Mouse (Mus musculus) stomach, postnatal 0 days (tissue): ENCODE measurements around the gene Hist2h3c1. TPM values are rescaled to one million over a fixed set of nuclear protein-coding genes. Genes with fewer than 3 reads are reported as not detected.

Experiments
- ATAC-seq: fragments of 200-750 bp; cut with Nextera tagmentation; 2 replicates; pipeline ENCODE4 v1.8.0; 2017; ENCODE audit not compliant: low FRiP score, low TSS enrichment
- DNase-seq: peaks from one replicate; pipeline ENCODE4 v3.0.0-alpha.2; 2016; ENCODE audit warnings: low spot score
- H3K27ac ChIP-seq: fragments of 300-500 bp; sonication (generic); replicated peaks from 2 replicates; pipeline ENCODE4 v1.5.1; 2014; ENCODE audit warnings: mild to moderate bottlenecking, control low read depth
- H3K27me3 ChIP-seq: fragments of 300-500 bp; sonication (generic); 2 replicates; pipeline ENCODE4 v1.6.1; 2014; ENCODE audit warnings: low read length; ENCODE audit not compliant: control insufficient read depth, insufficient read depth
- H3K36me3 ChIP-seq: fragments of 300-500 bp; sonication (generic); 2 replicates; pipeline ENCODE4 v1.6.1; 2014; ENCODE audit warnings: low read length, mixed read lengths; ENCODE audit not compliant: control insufficient read depth, insufficient read depth
- H3K4me1 ChIP-seq: fragments of 300-500 bp; sonication (generic); replicated peaks from 2 replicates; pipeline ENCODE4 v1.6.1; 2014; ENCODE audit warnings: antibody characterized with exemption; ENCODE audit not compliant: control insufficient read depth, insufficient read depth
- H3K4me2 ChIP-seq: fragments of 300-500 bp; sonication (generic); replicated peaks from 2 replicates; pipeline ENCODE4 v1.6.1; 2014; ENCODE audit warnings: low read depth, mild to moderate bottlenecking, control low read depth, moderate library complexity
- H3K4me3 ChIP-seq: fragments of 300-500 bp; sonication (generic); 2 replicates; pipeline ENCODE4 v1.5.1; 2014; ENCODE audit warnings: low read depth, low read length, control low read depth
- H3K9ac ChIP-seq: fragments of 300-500 bp; sonication (generic); 2 replicates; pipeline ENCODE4 v1.6.1; 2014; ENCODE audit warnings: mild to moderate bottlenecking, low read length, control low read depth, mixed read lengths
- H3K9me3 ChIP-seq: fragments of 300-500 bp; sonication (generic); 2 replicates; pipeline ENCODE4 v1.6.1; 2016; ENCODE audit warnings: low read length; ENCODE audit not compliant: control insufficient read depth
- CTCF ChIP-seq: IDR thresholded peaks from 2 replicates; pipeline ENCODE4 v1.5.1; 2016; ENCODE audit warnings: antibody characterized with exemption, low read depth, mild to moderate bottlenecking, moderate library complexity
- EP300 ChIP-seq: optimal IDR thresholded peaks from 2 replicates; pipeline ENCODE3; 2016; ENCODE audit warnings: antibody characterized with exemption
- WGBS: fragments of 180-500 bp; shearing (Covaris S2); extraction: QIAGEN DNeasy Blood & Tissue Kit; methylation state at CpG from one replicate; pipeline ENCODE4 v1.1.7; 2014; 5-methylcytosine and 5-hydroxymethylcytosine counted together
- polyA plus RNA-seq: library from polyadenylated mRNA; unstranded; fragments of >200 nt; fragmentation: Nextera tagmentation; extraction: Ambion mirVana; gene quantifications from 2 replicates; pipeline ENCODE4 v1.2.1, GENCODE M21; 2015

The Hist2h3c1 gene
- polyA plus RNA-seq, 1 experiment from 2014 or later: 1.2 TPM

DNA sequence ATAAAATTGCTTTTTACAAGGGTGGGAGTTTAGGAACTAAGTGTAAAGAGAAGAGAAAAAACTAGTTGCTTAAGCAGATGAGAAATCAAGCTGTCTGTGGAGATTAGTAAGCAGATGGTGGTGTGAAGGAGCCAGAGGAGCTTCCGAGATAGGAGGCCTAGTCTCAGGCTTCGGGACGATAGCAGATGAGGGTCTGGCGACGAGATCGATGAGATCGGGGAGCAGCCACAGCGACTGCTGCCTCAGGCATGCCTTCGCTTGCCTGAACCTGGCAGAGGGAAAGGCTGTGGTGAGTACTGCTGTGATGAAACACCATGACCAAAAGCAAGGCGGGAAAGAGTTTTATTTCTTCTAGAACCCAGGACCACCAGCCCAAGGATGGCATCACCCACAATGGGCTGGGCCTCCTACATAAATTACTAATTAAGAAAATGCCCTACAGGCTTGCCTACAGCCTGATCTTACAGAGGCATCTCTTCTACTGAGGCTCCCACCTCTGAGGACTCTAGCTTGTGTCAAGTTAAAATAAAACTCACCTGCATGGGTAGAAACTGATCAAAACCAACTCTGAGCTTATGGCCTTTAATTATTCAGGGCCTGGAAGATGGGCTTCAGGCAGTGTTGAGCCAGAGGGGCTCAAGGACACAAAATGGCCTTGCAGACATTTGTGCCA, 8.3 kb downstream of the Hist2h3c1 start:
- Histone ChIP-seq H3K9me3 (no peaks in the 10 kb centered on the region), H3K9ac (no peak overlapping the region), H3K36me3 (no peaks in the 10 kb centered on the region), H3K4me1 (no peaks in the 10 kb centered on the region; the same call in 1 of the 2 replicates), H3K4me3 (no peak overlapping the region), H3K27me3 (no peaks in the 10 kb centered on the region), H3K27ac (no peak overlapping the region), H3K4me2 (no peak overlapping the region)
- ATAC-seq (no peak; the same call in 1 of the 2 replicates), DNase-seq (no peak)
- WGBS: 38% methylated on average over 10 of the region's 10 CpGs
- no peak for TF ChIP-seq CTCF
- no peak for TF ChIP-seq EP300

DNA sequence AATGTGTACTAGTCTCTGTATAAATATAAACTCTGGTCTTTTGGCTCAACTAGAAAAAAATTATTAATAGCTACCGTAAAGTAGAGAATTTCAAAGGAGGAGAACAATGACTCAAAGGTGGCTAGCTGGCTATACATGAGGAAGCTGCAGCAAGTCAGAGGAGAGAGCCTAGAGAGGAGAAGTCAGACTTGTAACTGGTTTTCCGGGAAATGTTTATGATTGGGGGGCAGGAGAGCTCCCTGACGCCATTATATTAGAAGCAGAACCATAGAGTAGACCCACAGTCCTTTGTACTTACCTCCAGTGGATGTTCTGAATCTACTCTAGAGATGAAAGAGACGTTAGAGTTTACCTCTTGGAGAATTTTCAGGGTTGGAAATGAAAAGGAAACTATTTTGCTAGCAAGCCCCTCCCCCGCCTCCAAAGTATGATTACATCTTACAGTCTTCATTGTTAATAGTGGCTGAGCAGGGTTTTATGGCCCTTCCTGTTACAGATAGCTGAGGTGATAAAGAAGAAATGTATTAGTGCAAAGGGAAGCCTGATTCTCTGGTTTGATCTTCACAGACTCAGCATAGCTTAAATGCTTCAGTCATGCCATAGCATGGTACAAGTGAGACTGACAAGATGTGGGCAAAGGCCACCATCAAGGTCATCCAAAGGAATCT, 9.6 kb downstream of the Hist2h3c1 start:
- no peaks in the 10 kb centered on the region for H3K27me3 ChIP-seq
- H3K27ac ChIP-seq: 0 out of 2 replicates have a peak overlapping the region, but pooled peaks have one; percentile 56
- DNase-seq (no peak), ATAC-seq (no peak; the same call in 1 of the 2 replicates)
- H3K36me3 ChIP-seq: no peaks in the 10 kb centered on the region
- no peak overlapping the region for H3K4me3 ChIP-seq
- TF ChIP-seq EP300 (no peak), CTCF (no peak)
- H3K9ac ChIP-seq: no peak overlapping the region
- H3K4me2 ChIP-seq: no peak overlapping the region
- no peaks in the 10 kb centered on the region for H3K9me3 ChIP-seq
- WGBS: 44% methylated on average over 5 of the region's 5 CpGs
- H3K4me1 ChIP-seq: no peaks in the 10 kb centered on the region; the same call in 1 of the 2 replicates

DNA sequence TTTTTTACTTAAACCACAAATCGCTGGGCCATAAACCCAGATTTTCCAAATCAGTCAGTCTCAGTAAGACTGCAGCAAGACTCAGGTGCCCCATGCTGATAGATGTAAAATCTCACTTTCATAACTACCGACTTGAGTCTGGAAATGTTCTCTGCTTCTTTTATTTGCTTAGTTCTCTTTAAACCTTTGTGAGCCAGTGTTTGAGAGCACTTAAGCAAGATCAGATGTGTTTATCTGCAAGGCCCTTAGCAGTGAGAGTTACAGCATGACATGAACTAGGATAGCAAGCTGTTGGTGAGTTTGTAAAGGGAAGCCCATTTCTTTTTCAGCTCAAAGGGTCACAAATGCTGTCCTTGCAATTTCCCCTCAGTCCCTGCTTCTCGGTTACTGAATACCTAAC, 10.7 kb downstream of the Hist2h3c1 start:
- DNase-seq (no peak), ATAC-seq (no peak)
- no peak overlapping the region for H3K9ac ChIP-seq
- peaks cover 2% of the 10 kb centered on the region; the same call in 1 of the 2 replicates for H3K4me1 ChIP-seq
- no peak overlapping the region for H3K4me2 ChIP-seq
- no peak overlapping the region for H3K4me3 ChIP-seq
- no peaks in the 10 kb centered on the region for H3K9me3 ChIP-seq
- TF ChIP-seq EP300 (no peak), CTCF (no peak)
- no peaks in the 10 kb centered on the region for H3K36me3 ChIP-seq
- H3K27me3 ChIP-seq: no peaks in the 10 kb centered on the region
- WGBS: 57% methylated on average over 3 of the region's 3 CpGs
- no peak overlapping the region for H3K27ac ChIP-seq

DNA sequence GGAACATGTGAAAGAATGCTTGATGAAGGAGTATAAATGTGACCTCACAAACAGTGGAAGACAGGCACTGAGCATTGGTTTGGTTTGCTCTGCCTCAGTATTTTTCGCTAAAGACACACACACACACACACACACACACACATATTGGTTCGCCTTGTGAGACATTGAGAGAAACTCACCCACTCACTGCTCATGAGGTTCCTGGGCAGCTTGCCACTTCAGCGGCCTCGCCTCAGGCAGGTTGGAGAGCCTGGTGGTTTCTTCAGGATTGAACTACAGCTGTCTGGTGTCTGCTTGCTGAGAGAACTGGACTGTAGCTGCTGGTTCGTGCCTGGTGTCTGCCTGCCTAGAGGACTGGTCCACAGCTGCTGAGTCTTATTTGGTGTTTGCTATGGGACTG, 13.7 kb downstream of the Hist2h3c1 start:
- 87% methylated on average over 5 of the region's 5 CpGs for WGBS
- Histone ChIP-seq H3K27me3 (no peaks in the 10 kb centered on the region), H3K9ac (no peak overlapping the region), H3K4me2 (no peak overlapping the region), H3K36me3 (no peaks in the 10 kb centered on the region), H3K9me3 (no peaks in the 10 kb centered on the region), H3K4me3 (no peak overlapping the region), H3K27ac (no peak overlapping the region), H3K4me1 (peaks cover 2% of the 10 kb centered on the region; the same call in 1 of the 2 replicates)
- no peak for TF ChIP-seq EP300
- TF ChIP-seq CTCF: no peak
- DNase-seq (no peak), ATAC-seq (no peak)

DNA sequence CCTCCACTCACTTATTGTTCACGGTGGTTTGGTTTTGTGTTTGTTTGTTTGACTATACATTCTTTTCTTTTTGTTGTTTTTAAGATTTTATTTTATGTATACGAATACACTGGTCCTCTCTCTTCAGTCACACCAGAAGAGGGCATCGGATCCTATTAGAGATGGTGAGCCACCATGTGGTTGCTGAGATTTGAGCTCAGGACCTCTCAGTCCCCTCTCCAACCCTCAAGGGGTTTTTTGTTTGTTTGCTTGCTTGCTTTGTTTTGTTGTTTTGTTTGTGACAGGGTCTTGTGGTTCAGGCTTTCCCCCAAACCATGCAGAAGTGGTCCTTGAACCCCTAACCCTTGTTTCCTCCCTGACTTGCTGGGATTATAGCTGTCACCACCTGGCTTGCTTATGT, 15.1 kb downstream of the Hist2h3c1 start:
- no peak for TF ChIP-seq EP300
- peak; percentile 34 for TF ChIP-seq CTCF
- ATAC-seq (no peak), DNase-seq (no peak)
- no peaks in the 10 kb centered on the region for H3K9me3 ChIP-seq
- H3K36me3 ChIP-seq: no peaks in the 10 kb centered on the region
- no peaks in the 10 kb centered on the region for H3K27me3 ChIP-seq
- H3K4me3 ChIP-seq: peak overlapping the region; percentile 65
- peak overlapping the region; percentile 98 for H3K27ac ChIP-seq
- 43% methylated on average over 3 of the region's 3 CpGs for WGBS
- peak overlapping the region; percentile 83 for H3K9ac ChIP-seq
- 0 out of 2 replicates have a peak, but pooled peaks cover 2% of the 10 kb centered on the region for H3K4me1 ChIP-seq
- peak overlapping the region; percentile 65 for H3K4me2 ChIP-seq
